Mouse (Mus musculus) MEL-GATA-1-ER (cell line): ENCODE measurements around the gene Olfr376.
A peak's percentile ranks its signal among the peaks of the same experiment; 100 is the strongest.

Experiments used
- DNase-seq: peaks from one replicate; pipeline ENCODE4 v3.0.0-alpha.2; 2012; ENCODE audit warnings: low read depth; ENCODE audit errors: extremely low read depth

Olfr376 gene

DNA sequence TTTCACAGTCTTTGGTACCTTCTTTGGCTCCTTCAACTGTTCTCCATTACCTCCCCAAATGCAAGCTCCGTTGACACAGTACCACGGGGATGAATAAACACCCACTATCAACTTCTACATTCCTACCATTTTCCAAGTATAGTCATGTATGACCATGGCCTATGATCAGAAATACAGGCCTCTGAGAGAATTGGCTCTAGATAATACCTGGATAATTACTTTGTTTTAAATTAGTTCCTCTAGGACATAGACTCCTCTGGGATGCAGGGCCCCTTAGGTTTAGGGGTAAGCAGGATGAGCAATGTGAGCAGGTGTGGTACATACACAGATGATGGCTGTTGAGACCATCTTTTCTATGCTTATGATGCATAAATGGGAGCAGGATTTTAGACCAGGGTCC, at the start of gene Olfr376:
Olfr376 (plus strand) TSS at position 301 of the 400 bp plus-strand sequence.
- no peak for DNase-seq

DNA sequence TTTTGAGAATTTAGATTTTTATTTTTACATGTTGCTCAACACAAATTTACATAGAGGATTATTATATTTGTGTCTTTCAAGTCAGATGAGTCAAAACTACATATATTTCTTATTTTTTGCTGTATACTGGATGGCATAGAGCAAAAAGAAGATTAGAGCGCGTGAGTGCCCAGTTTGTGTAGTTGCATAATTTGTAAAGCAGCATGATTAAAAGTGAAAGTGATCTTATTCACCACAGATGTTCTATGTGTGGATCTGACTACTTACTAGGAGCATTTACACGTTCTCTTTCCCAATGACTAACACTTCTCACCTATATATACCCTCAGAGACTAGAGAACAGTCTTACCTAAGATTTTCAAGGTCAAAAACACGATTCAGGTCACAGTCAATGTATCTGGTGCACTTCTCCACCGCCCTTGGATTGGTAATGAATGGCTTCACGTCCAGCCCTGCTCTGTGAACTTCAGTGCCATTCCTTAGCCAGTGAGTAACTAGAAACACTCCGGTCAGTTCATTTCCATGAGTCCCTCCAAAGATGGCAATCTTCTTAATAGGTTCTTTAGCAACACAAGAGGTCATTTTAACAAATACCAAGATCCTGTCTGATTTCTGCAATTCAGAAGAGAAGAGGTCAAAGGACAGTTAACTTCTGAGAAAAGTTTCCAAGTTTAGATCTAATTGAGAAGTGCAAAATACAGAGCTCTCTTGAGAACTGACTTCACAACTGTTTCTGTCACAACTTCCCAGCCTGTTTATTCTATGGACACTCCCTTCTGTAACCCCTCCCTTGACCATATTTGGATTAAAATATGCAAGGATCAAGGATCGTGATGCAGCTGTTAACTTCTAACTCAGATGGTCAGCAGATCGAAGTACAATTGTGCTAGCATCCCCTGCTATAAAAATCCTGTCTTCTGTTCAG, 46.9 kb upstream of the Olfr376 start:
- peak; percentile 38 for DNase-seq

DNA sequence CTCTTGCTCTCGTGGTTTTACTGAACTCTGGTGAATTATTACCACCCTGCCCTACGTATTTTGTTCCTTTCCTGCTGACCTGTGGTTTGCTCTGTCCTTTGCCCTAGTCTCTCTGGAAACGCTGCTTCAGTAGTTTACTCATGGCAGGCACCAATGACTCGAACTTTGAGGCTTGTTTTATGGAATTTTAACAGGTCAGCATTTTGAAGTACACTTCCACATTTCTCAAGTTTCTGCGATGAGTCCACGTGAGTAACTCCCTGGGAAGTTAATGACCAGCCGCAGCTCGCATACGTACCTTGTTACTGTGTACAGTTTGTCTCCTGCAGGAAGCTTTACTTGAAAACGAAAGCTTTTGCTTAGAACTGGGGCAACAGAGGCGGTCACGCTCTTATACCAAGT, 44.6 kb upstream of the Olfr376 start:
- DNase-seq = no peak

DNA sequence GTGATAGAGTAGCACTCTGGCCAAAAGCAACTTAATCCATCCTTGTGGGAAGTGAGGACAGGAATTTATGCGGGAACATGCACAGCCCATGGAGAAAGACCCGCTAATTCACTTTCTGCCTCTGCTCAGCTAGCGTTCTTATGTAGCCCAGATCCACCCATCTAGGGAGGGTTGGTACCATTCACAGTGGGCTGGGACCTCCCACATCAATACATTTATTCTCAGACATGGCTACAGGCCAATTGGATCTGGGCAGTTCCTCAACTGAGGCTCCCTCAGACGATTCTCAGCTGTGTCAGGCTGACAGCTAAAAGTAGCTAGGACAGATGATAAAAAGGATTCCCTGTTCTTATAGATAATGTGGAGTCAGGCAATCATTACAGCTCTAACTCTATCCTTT, 43.7 kb upstream of the Olfr376 start:
- DNase-seq = no peak

DNA sequence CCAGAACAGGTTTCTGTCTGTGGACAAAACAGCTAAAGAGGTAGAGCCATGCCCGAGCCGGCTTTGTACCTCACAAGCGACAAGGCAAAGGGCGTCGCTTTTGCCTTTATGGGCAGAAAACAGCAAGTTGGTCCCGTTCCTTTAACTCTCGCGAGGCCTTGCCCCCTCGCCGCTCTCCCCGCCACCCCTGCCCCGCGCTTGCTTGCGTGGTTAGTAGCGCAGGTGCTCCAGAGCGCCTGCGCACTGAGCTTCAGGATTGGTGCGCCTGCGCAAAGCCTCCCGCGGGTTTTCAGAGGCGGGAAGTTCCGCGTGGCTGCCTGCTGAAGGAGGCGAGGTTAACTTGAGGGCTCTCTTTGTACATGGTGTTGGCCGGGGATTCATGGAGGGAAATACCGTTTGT, 41.6 kb upstream of the Olfr376 start, which contains the start of the genes Aspa, Gm49340 and Spata22:
Aspa (minus strand) TSS at position 155 of the 400 bp plus-strand sequence.
Gm49340 (plus strand) TSS at position 300 of the 400 bp plus-strand sequence.
Spata22 (plus strand) TSS at position 300 of the 400 bp plus-strand sequence.
- DNase-seq = no peak

DNA sequence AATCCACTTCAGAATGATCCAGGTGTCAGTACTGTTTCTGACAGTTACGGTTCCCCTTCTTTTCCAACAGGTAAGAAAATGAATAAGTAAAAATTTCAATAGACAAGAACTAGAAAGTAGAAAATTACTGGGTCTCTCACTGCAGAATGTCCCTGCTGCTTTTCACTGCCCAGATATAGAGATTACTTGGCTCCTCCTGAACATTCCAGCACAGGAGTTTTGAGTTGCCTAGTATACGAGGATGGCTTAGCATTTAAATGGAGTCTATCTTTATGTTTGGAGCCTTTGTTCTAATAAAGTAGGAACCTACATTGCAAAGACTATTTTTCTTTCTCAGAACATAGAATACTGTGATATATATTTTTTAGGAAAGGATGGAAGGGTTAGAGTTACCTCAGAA, 37.7 kb upstream of the Olfr376 start:
- DNase-seq = no peak

GRCm38 (mm10) chr11:73336919-73337318, 34.1 kb upstream of the Olfr376 start:
- DNase-seq = no peak

DNA sequence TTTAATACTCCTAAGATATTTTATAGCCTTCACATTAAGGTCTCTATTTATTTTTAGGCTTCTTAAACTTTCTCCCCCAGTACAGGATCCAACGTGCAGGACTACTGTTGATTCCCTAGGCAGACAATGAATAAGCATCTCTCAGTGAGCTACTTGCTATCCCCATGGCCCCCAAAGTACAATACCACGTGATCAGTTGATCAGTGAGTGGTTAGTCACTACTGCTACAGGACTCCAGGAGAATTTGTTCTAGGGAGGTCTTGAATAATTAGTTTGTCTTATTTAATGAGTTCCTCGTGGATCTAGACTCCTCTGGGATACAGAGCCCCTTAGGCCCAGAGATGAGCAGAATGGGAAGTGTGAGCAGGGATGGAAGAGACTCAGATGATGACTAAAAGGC, 20.6 kb upstream of the Olfr376 start, which contains the start of gene Olfr20:
Olfr20 (plus strand) TSS at position 301 of the 400 bp plus-strand sequence.
- DNase-seq = no peak

- DNase-seq = no peak
Observed at GRCm38 (mm10) chr11:73395374-73395773, 24.3 kb downstream of the Olfr376 start.

DNA sequence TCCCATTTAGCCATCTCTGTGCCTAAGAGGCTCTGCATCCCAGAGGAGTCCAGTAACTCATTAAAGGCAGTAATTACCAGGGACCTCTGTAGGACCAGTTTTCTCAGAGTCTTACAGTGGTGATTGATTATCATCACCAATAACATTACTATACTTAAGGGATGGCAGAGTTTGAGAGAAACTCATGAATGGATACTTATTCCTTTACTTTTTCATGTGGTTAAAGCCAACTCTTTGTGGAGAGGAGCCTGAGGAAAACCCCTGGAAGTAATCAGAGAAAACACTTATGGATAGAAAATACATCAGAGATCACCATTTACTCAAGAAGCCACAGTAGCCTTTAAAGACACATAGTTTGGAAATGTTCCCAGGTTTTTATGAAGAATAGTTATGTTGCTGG, 28.5 kb downstream of the Olfr376 start, which contains the start of gene Olfr1:
Olfr1 (minus strand) TSS at position 101 of the 400 bp plus-strand sequence.
- no peak for DNase-seq
